Mouse (Mus musculus) G1E (cell line): ENCODE data around the gene Scel.

Experiments used
- CTCF ChIP-seq: IDR thresholded peaks from 2 replicates; pipeline ENCODE4 v1.5.1; 2012; ENCODE audit warnings: low read depth, low read length, inconsistent platforms, mixed read lengths
- GATA1 ChIP-seq: IDR thresholded peaks from 2 replicates; pipeline ENCODE4 v1.6.1; 2012; ENCODE audit warnings: borderline replicate concordance, low read length, inconsistent platforms, mixed read lengths
- GATA2 ChIP-seq: IDR thresholded peaks from 2 replicates; pipeline ENCODE4 v1.6.1; 2012; ENCODE audit warnings: low read depth, low read length, inconsistent platforms, borderline replicate concordance
- TAL1 ChIP-seq: conservative IDR thresholded peaks from 2 replicates; pipeline ENCODE4 v1.6.1; 2012; ENCODE audit warnings: low read depth, low read length, inconsistent platforms, mixed read lengths

GRCm38 (mm10) chr14:103529733-103530367 lies 16.7 kb downstream of the Scel start:
- TF ChIP-seq CTCF (no peak), GATA1 (no peak), TAL1 (no peak), GATA2 (no peak)
